Mouse (Mus musculus) gastrocnemius, postnatal 14 days (tissue): ENCODE data around the gene Igdcc3. TPM values are rescaled to one million over a fixed set of nuclear protein-coding genes. Genes with fewer than 3 reads are reported as not detected.
A peak's percentile ranks its signal among the peaks of the same experiment; 100 is the strongest.

Experiments used
- DNase-seq: peaks from one replicate; pipeline ENCODE4 v3.0.0; 2021; ENCODE audit warnings: mixed read lengths
- intact Hi-C: fragments of 180-260 bp; cut with DNase I; formaldehyde crosslinking; loops from one replicate; pipeline ENCODE4 v1.15.1; 2025; ENCODE audit warnings: low total_unique reads
- long read RNA-seq, 2 experiments: library from polyadenylated mRNA; stranded (forward); transcript quantifications; one replicate each; pipeline ENCODE4 v2.0.0; 2021
- total RNA-seq, 2 experiments: library from RNA; stranded (reverse); gene quantifications; 2 replicates each; pipeline ENCODE4 v1.2.3; 2021

The Igdcc3 gene
- total RNA-seq, result under 1 TPM; 0.37 to 0.58 TPM
- long read RNA-seq, experiment 1, partial matches to known transcripts, result 0 of 1 reads
- long read RNA-seq, experiment 1, other reads (novel, unspliced or antisense), result 0 of 1 reads
- long read RNA-seq, experiment 2, partial matches to known transcripts, result 0 of 1 reads
- long read RNA-seq, experiment 2, other reads (novel, unspliced or antisense), result 0 of 1 reads

GRCm38 (mm10) chr9:65140936-65141305 lies at the start of gene Igdcc3:
Igdcc3 (plus strand) TSS chr9:65141189.
- DNase-seq, result peak; percentile 30
- intact Hi-C loops, result no loop called here

GRCm38 (mm10) chr9:65094237-65094636 lies 46.8 kb upstream of the Igdcc3 start:
- intact Hi-C loops, result no loop called here
- DNase-seq, result peak; percentile 89

GRCm38 (mm10) chr9:65100991-65101685 lies 39.9 kb upstream of the Igdcc3 start, which contains the start of gene Igdcc4:
Igdcc4 (plus strand) TSS chr9:65101486.
- intact Hi-C loops, result no loop called here
- DNase-seq, result peak; percentile 50

GRCm38 (mm10) chr9:65101686-65102376 lies 39.2 kb upstream of the Igdcc3 start:
- intact Hi-C loops, result no loop called here
- DNase-seq, result peak; percentile 80

GRCm38 (mm10) chr9:65102377-65103172 lies 38.4 kb upstream of the Igdcc3 start:
- intact Hi-C loops, result no loop called here
- peak; percentile 64 for DNase-seq

- DNase-seq, result no peak
- intact Hi-C loops, result no loop called here
Measured at GRCm38 (mm10) chr9:65103173-65103752, 37.7 kb upstream of the Igdcc3 start.

GRCm38 (mm10) chr9:65106821-65107220 lies 34.2 kb upstream of the Igdcc3 start:
- intact Hi-C loops, result no loop called here
- no peak for DNase-seq

GRCm38 (mm10) chr9:65107893-65108292 lies 33.1 kb upstream of the Igdcc3 start:
- DNase-seq, result no peak
- intact Hi-C loops, result no loop called here

- intact Hi-C loops, result no loop called here
- DNase-seq, result peak; percentile 67
Measured at GRCm38 (mm10) chr9:65109132-65110072, 31.6 kb upstream of the Igdcc3 start.

GRCm38 (mm10) chr9:65111698-65112097 lies 29.3 kb upstream of the Igdcc3 start:
- intact Hi-C loops, result no loop called here
- DNase-seq, result no peak

GRCm38 (mm10) chr9:65113694-65114093 lies 27.3 kb upstream of the Igdcc3 start:
- no peak for DNase-seq
- intact Hi-C loops, result no loop called here

GRCm38 (mm10) chr9:65115891-65116290 lies 25.1 kb upstream of the Igdcc3 start:
- no peak for DNase-seq
- intact Hi-C loops, result no loop called here

- intact Hi-C loops, result no loop called here
- DNase-seq, result no peak
Measured at GRCm38 (mm10) chr9:65117516-65117915, 23.5 kb upstream of the Igdcc3 start.

GRCm38 (mm10) chr9:65120935-65121334 lies 20.1 kb upstream of the Igdcc3 start:
- DNase-seq, result peak; percentile 73
- intact Hi-C loops, result loop anchor here (5.0 kb wide), 1 partner anchor 109 kb away; no protein-coding TSS in a partner anchor

- intact Hi-C loops, result loop anchor here (5.0 kb wide), 1 partner anchor 110 kb away; no protein-coding TSS in a partner anchor
- DNase-seq, result no peak
Measured at GRCm38 (mm10) chr9:65122545-65122944, 18.4 kb upstream of the Igdcc3 start.

- DNase-seq, result peak; percentile 38
- intact Hi-C loops, result loop anchor here (5.0 kb wide), 1 partner anchor 111 kb away; no protein-coding TSS in a partner anchor
Measured at GRCm38 (mm10) chr9:65123552-65124168, 17.3 kb upstream of the Igdcc3 start.

GRCm38 (mm10) chr9:65128123-65128815 lies 12.7 kb upstream of the Igdcc3 start:
- peak; percentile 26 for DNase-seq
- intact Hi-C loops, result no loop called here
